Mouse (Mus musculus) embryonic facial prominence, embryonic 11.5 days (tissue): ENCODE measurements at regions not wholly inside any gene's neighbourhood (a gene's known extent, or its start where the extent isn't known, plus 50 kb on each side); places are given as distances from the start of the nearest gene placed in this dataset. TPM values are rescaled to one million over a fixed set of nuclear protein-coding genes. Genes with fewer than 3 reads are reported as not detected.

Experiments used
- microRNA-seq: library from miRNA; unstranded; fragments of <30 nt; microRNA quantifications from one replicate; pipeline ENCODE4, GENCODE M21; 2016; ENCODE audit warnings: borderline number of aligned reads

Small RNA genes in the stretch of these regions (microRNA-seq; reads per million reads assigned to microRNA genes)
- not detected for gene Gm22132
